Mouse (Mus musculus) large intestine, adult 2 months (tissue): ENCODE measurements around the gene Cpox. TPM values are rescaled to one million over a fixed set of nuclear protein-coding genes. Genes with fewer than 3 reads are reported as not detected.
"Not testable (repeated sequence)": the region's sequence is repeated elsewhere in the genome, so short reads cannot be mapped to it uniquely, and the experiment has no call there.

Experiments
- DNase-seq: peaks from one replicate; pipeline ENCODE4 v3.0.0-alpha.2; 2012; ENCODE audit warnings: low read depth, low spot score
- WGBS: fragments of 180-500 bp; shearing (Covaris S2); methylation state at CpG from one replicate; pipeline ENCODE4 v1.1.7; 2018; 5-methylcytosine and 5-hydroxymethylcytosine counted together
- polyA plus RNA-seq: library from polyadenylated mRNA; depleted of rRNA; stranded (reverse); fragments of >200 nt; gene quantifications from 2 replicates; pipeline ENCODE4 v1.2.3, GENCODE M21; 2012

The Cpox gene
- polyA plus RNA-seq, 1 experiment = 11.6 TPM

DNA sequence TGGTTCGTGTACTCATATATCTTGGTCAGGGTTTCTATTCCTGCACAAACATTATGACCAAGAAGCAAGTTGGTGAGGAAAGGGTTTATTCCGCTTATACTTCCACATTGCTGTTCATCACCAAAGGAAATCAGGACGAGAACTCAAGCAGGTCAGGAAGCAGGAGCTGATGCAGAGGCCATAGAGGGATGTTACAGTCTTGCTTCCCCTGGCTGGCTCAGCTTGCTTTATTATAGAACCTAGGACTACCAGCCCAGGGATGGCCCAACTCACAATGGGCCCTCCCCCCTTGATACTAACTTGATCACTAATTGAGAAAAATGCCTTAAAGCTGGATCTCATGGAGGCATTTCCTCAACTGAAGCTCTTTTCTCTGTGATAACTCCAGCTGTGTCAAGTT, 3.4 kb upstream of the Cpox start:
- WGBS = 79% methylated on average over 3 of the region's 3 CpGs
- not testable (repeated sequence) for DNase-seq

GRCm38 (mm10) chr16:58668586-58668985, 1.5 kb upstream of the Cpox start:
- 85% methylated on average over 3 of the region's 3 CpGs for WGBS
- DNase-seq = no peak

DNA sequence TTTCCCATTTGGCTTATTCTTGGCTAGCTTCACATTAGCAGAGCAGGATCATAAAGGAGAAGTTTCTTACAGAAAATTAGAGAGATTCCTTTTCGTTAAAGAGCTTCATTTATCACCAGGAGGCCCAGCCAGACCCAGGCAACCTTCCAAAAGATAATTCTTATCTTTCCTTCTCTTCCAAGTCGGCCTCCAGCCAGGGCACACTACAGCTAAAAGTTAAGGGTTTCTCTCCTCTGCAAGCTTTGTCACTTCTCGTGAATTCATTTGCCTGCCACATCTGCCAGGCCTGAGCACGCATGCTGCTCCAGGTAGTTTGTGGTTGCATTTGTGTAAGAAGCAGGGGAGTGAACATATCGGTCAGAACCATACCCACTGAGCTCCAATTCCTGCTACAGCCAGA, 828 bp upstream of the Cpox start:
- 39% methylated on average over 5 of the region's 5 CpGs for WGBS

DNA sequence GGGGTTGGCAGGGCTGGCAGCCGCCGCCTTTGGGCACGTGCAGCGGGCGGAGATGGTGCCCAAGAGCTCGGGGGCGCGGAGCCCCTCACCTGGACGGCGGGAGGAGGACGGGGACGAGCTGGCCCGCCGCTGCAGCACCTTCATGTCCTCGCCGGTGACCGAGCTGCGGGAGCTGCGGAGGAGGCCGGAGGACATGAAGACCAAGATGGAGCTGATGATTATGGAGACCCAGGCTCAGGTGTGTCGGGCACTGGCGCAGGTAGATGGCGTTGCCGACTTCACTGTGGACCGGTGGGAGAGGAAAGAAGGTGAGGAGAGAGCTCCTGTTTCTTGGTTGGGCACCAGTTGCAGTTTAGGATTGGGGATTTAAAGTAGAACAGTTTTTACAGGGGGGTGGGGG, 551 bp downstream of the Cpox start:
- WGBS = under 1% methylated on average over 25 of the region's 25 CpGs
- peak; percentile 25 for DNase-seq

More for the DNA sequence above, 828 bp upstream of the Cpox start:
- DNase-seq = no peak

DNA sequence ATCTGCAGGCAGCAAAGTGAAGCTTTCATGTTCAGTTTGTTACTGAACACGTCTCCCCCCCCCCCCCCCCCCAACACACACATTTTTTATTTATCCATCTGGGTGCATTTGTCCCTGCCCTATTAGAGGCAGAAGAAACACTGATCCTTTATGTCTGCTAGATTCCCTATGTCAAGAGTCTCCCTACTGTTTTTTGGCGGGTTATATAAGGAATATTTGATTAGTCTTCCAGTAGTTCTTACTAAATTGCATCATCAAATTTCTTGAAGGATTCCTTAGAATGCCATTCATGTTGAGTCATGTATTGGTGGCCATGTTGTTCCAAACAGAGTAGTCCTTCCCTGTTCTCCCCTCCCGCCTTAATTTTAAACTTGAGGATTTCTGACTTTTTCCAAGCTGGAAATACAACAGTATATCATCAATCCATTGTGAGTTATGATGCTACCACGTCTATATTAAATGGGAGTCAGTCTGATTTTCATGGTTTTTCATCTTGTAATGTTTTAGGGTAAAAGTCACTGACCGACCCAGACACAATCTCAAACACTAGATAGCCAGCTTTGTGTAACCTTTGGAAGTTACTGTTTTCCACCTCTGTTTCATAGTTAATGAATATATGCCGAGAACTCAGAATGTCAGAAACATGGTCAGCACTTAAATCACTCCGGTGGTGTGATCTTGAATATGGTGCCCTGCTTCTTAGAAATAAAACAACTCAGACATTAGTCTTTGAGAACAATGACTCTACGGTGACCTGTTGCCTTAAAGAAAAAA, 1.3 kb downstream of the Cpox start:
- WGBS = 69% methylated on average over 8 of the region's 8 CpGs
- no peak for DNase-seq

- 92% methylated on average over 13 of the region's 13 CpGs for WGBS
- no peak for DNase-seq
Measured at GRCm38 (mm10) chr16:58672396-58672795, 2.3 kb downstream of the Cpox start.

- DNase-seq = no peak
- 93% methylated on average over 15 of the region's 15 CpGs for WGBS
Measured at GRCm38 (mm10) chr16:58673811-58674410, 3.8 kb downstream of the Cpox start.

- WGBS = 94% methylated on average over 13 of the region's 13 CpGs
Measured at GRCm38 (mm10) chr16:58675256-58675655, 5.2 kb downstream of the Cpox start.

GRCm38 (mm10) chr16:58676156-58676555, 6.1 kb downstream of the Cpox start:
- DNase-seq = no peak
- 69% methylated on average over 7 of the region's 7 CpGs for WGBS

More at GRCm38 (mm10) chr16:58675256-58675655, 5.2 kb downstream of the Cpox start:
- DNase-seq = no peak

GRCm38 (mm10) chr16:58676633-58677032, 6.5 kb downstream of the Cpox start:
- 97% methylated on average over 3 of the region's 3 CpGs for WGBS
- DNase-seq = no peak

GRCm38 (mm10) chr16:58677491-58677890, 7.4 kb downstream of the Cpox start:
- WGBS = 88% methylated on average over 5 of the region's 5 CpGs
- DNase-seq = no peak

- 81% methylated on average over 7 of the region's 7 CpGs for WGBS
- no peak for DNase-seq
Measured at GRCm38 (mm10) chr16:58678660-58679059, 8.6 kb downstream of the Cpox start.

DNA sequence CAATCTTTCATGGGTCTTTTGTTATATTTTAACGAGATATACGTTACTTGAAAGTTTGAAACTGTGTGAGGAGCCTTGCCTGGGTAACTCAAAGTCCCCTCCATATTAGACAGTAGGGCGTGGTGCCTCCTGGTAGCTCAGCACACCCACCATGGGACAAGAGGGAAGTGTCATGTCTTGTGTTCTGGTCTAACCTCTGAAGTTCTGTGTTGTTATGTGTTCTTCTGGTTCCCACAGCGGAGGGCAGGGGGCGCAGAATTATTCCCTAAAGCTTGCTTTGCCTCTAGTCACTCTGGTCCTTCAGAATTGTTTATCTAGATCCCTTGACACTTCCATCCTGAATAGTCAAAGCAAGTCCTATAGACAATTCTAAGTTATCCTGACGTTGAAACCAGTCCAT, 12.0 kb downstream of the Cpox start:
- DNase-seq = no peak
- 96% methylated on average over 6 of the region's 6 CpGs for WGBS

DNA sequence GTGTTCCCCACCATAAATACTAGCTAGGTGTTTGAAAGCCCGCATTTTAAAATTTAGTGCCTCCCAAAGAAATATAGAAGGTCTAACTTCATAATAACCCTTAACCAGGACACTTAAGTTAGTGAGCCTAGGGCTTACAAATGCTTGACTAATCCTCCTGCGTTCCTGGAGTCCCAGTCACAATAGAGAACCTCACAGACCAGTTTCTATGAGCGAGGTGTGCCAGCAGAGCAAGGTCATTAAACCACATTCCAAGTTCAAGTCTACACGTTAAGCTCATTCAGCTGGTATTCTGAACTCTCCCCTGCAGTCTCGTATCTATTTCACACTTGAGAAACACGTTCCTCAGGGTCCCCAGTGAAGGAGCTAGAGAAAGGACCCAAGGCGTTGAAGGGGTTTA, 12.8 kb downstream of the Cpox start:
- 64% methylated on average over 7 of the region's 7 CpGs for whole genome bisulfite sequencing
- DNase-seq = no peak

DNA sequence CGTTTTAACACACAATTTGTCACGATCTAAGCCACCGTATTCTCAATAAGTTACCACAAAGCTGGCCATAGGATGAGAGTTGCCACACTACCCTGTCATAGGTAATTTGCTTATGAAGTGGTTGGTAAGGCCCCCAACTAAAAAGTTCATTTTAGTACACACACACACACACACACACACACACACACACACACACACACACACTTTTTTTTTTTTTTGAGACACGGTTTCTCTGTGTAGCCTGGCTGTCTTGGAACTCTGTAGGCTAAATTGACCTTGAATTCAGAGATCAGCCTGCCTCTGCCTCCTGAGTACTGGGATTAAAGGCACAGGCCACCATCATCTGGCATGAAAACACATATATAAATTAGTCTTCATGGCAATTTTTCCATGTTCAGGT, 13.8 kb downstream of the Cpox start:
- no peak for DNase-seq
- 92% methylated on average over 4 of the region's 4 CpGs for WGBS

- no peak for DNase-seq
Measured at GRCm38 (mm10) chr16:58684537-58684936, 14.4 kb downstream of the Cpox start.

DNA sequence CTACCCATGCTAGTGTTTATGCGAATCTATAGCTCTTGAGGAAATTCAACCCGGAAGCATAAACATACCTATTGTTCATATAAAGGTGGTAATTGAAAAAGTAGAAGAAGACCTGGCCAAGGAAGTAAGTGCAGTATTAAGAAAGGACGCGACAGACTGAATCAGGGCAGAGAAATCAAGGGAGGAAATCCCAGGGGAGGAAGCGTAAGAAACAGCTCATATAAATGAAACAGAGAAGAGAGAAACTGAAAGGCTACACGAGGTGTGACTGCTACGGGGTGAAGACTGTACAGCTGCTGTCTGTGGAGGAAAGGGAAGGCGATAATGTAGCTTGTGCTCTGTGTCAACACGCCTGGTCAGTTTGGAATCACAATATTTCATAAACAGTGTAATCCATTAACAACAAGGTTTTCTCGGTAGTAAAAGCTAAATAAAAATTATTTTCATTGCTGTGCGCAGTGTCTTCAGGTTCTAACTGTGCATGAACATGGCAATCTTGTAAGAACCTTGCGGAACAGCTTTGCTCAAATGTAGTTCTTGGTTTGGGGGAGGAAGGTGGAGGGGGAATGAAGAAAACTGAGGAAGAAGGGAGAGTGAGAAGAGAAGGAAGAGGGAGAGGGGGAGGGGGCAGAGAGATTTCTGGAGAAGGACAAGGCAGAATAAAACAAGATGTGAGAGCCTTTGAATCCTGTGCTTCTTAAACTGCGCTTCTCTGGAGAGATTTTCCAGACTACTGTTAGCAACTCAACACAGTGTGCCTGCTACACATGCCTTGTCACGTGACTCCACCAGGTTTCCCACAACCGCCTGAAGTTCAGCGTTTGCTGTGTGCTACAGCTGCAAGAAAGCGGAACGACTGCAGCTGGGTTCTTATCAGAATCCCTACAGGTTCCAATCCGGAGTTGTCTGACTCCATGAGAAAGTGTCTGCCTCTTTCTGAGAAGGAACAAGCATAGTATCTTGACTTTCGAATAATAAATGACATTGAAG, 15.8 kb downstream of the Cpox start:
- WGBS = 60% methylated on average over 20 of the region's 20 CpGs
- DNase-seq = no peak

- 92% methylated on average over 1 of the region's 1 CpGs for WGBS
- DNase-seq = no peak
Measured at GRCm38 (mm10) chr16:58688534-58688933, 18.4 kb downstream of the Cpox start.

DNA sequence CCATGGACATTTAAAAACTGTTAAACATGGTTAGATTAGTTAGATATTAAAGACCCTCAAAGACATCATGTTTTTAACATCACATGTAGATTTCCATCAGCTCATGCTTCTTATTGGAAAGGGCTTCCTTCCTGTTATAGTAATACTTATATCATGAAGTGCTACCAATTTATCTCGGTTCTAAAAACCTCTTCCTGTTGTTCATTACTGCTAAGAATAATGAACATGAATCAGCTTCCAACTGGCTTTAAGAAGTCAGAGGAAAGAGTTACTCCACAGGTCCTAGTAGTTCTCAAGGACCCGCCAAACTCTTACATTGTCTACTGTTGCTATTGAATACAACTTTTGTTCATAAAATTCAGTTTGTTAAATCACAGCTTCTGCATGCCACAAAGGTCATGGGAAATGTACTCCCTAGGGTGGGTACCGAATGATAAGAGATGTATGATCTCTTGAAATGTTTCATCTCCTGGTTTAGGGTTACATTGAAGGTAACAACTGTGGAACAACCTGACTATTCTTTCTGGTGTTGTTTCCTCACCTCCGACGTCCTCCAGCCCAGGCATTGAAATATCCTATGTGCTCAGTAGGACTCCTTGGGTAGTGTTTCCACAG, 19.6 kb downstream of the Cpox start:
- no peak for DNase-seq
- WGBS = 69% methylated on average over 5 of the region's 5 CpGs

GRCm38 (mm10) chr16:58690322-58690732, 20.2 kb downstream of the Cpox start:
- 59% methylated on average over 5 of the region's 5 CpGs for WGBS
- no peak for DNase-seq
